Mouse (Mus musculus): ENCODE data around the gene Otub1.

DNA sequence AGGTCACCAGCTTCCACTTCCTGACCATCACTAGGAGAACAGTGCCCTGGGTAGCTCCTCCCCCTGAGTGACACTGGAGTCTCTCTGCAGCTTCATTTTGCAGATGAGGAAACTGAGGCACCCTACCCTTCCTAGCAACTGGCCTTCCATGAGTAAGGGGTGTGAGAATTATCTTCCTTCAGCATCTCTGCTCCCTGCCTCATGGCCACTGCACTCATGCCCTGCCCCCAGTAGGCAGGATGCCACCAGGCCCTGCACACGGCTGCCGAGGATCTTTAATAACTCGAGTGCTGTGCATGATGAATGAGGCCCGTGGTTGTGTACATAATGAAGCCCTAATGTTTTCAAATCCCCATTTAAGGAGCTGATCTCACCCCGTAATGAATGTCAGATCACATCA lies 15.1 kb downstream of the Otub1 start:
- TF ChIP-seq CTCF (IDR thresholded peaks at IDR 0.05; ENCODE audit: extremely low read depth, insufficient read depth, insufficient read length, insufficient replicate concordance) (no peak), POLR2A (IDR thresholded peaks at IDR 0.05; ENCODE audit: low read depth, low read length) (no peak)

Measured in spleen, adult 2 months (tissue).